Mouse (Mus musculus): ENCODE measurements at regions not wholly inside any gene's neighbourhood (a gene's known extent, or its start where the extent isn't known, plus 50 kb on each side); places are given as distances from the start of the nearest gene placed in this dataset.

- Histone ChIP-seq H3K27me3 (ENCODE audit: control insufficient read depth, insufficient read depth, low read length) (no peaks in the 10 kb centered on the region), H3K4me3 (ENCODE audit: low read depth, low read length) (no peak overlapping the region), H3K27ac (ENCODE audit: low read depth, low read length) (no peak overlapping the region), H3K9me3 (replicated peaks; ENCODE audit: control insufficient read depth, low read length) (no peaks in the 10 kb centered on the region), H3K4me2 (no peak overlapping the region), H3K4me1 (ENCODE audit: control insufficient read depth, insufficient read depth, low read length) (peaks cover 2% of the 10 kb centered on the region; the same call in 1 of the 2 replicates), H3K36me3 (ENCODE audit: control insufficient read depth, insufficient read depth, low read length) (no peaks in the 10 kb centered on the region), H3K9ac (ENCODE audit: low read depth, low read length) (no peak overlapping the region)
- ATAC-seq (replicated peaks; ENCODE audit: insufficient number of reproducible peaks, low FRiP score, low TSS enrichment) = peak; percentile 67; the same call in 1 of the 2 replicates
- WGBS (ENCODE audit: insufficient replicate concordance) = 67% methylated on average over 1 of the region's 1 CpGs
These were observed 224.7 kb downstream of the Adamts15 start for GRCm38 (mm10) chr9:30697533-30697932.

GRCm38 (mm10) chr9:30668095-30668494, 241.2 kb downstream of the Snx19 start:
- Histone ChIP-seq H3K36me3 (ENCODE audit: control insufficient read depth, insufficient read depth, low read length) (no peaks in the 10 kb centered on the region), H3K27ac (ENCODE audit: low read depth, low read length) (no peak overlapping the region), H3K9me3 (replicated peaks; ENCODE audit: control insufficient read depth, low read length) (no peaks in the 10 kb centered on the region; the same call in none of the 2 replicates), H3K4me1 (ENCODE audit: control insufficient read depth, insufficient read depth, low read length) (no peaks in the 10 kb centered on the region), H3K4me3 (ENCODE audit: low read depth, low read length) (no peak overlapping the region), H3K4me2 (no peak overlapping the region), H3K9ac (ENCODE audit: low read depth, low read length) (no peak overlapping the region), H3K27me3 (ENCODE audit: control insufficient read depth, insufficient read depth, low read length) (no peaks in the 10 kb centered on the region)
- ATAC-seq (replicated peaks; ENCODE audit: insufficient number of reproducible peaks, low FRiP score, low TSS enrichment) = no peak

- Histone ChIP-seq H3K27me3 (ENCODE audit: control insufficient read depth, insufficient read depth, low read length) (no peaks in the 10 kb centered on the region), H3K4me2 (no peak overlapping the region), H3K4me3 (ENCODE audit: low read depth, low read length) (no peak overlapping the region), H3K9me3 (replicated peaks; ENCODE audit: control insufficient read depth, low read length) (no peaks in the 10 kb centered on the region; the same call in none of the 2 replicates), H3K9ac (ENCODE audit: low read depth, low read length) (no peak overlapping the region), H3K4me1 (ENCODE audit: control insufficient read depth, insufficient read depth, low read length) (no peaks in the 10 kb centered on the region), H3K27ac (ENCODE audit: low read depth, low read length) (no peak overlapping the region), H3K36me3 (ENCODE audit: control insufficient read depth, insufficient read depth, low read length) (no peaks in the 10 kb centered on the region)
- ATAC-seq (replicated peaks; ENCODE audit: insufficient number of reproducible peaks, low FRiP score, low TSS enrichment) = no peak
- 81% methylated on average over 6 of the region's 6 CpGs for WGBS (ENCODE audit: insufficient replicate concordance)
These were observed 235.5 kb downstream of the Snx19 start for GRCm38 (mm10) chr9:30662456-30662855.

- Histone ChIP-seq H3K9me3 (replicated peaks; ENCODE audit: control insufficient read depth, low read length) (no peaks in the 10 kb centered on the region), H3K4me2 (no peak overlapping the region), H3K4me1 (ENCODE audit: control insufficient read depth, insufficient read depth, low read length) (no peaks in the 10 kb centered on the region), H3K9ac (ENCODE audit: low read depth, low read length) (no peak overlapping the region), H3K27ac (ENCODE audit: low read depth, low read length) (no peak overlapping the region), H3K4me3 (ENCODE audit: low read depth, low read length) (no peak overlapping the region), H3K36me3 (ENCODE audit: control insufficient read depth, insufficient read depth, low read length) (no peaks in the 10 kb centered on the region), H3K27me3 (ENCODE audit: control insufficient read depth, insufficient read depth, low read length) (no peaks in the 10 kb centered on the region)
- no peak for ATAC-seq (replicated peaks; ENCODE audit: insufficient number of reproducible peaks, low FRiP score, low TSS enrichment)
- 82% methylated on average over 5 of the region's 5 CpGs for WGBS (ENCODE audit: insufficient replicate concordance)
These were observed 227.1 kb downstream of the Snx19 start for GRCm38 (mm10) chr9:30653961-30654360.

- no peaks in the 10 kb centered on the region for H3K27me3 ChIP-seq (ENCODE audit: control insufficient read depth, insufficient read depth, low read length)
These were observed 226.3 kb downstream of the Snx19 start for GRCm38 (mm10) chr9:30653210-30653609.

GRCm38 (mm10) chr9:30649392-30650054, 222.6 kb downstream of the Snx19 start:
- no peaks in the 10 kb centered on the region for H3K36me3 ChIP-seq (ENCODE audit: control insufficient read depth, insufficient read depth, low read length)
- ATAC-seq (replicated peaks; ENCODE audit: insufficient number of reproducible peaks, low FRiP score, low TSS enrichment) = no peak
- no peaks in the 10 kb centered on the region for H3K4me1 ChIP-seq (ENCODE audit: control insufficient read depth, insufficient read depth, low read length)
- no peak overlapping the region for H3K9ac ChIP-seq (ENCODE audit: low read depth, low read length)
- H3K4me2 ChIP-seq = no peak overlapping the region
- H3K4me3 ChIP-seq (ENCODE audit: low read depth, low read length) = no peak overlapping the region
- no peak overlapping the region for H3K27ac ChIP-seq (ENCODE audit: low read depth, low read length)
- H3K27me3 ChIP-seq (ENCODE audit: control insufficient read depth, insufficient read depth, low read length) = no peaks in the 10 kb centered on the region
- WGBS (ENCODE audit: insufficient replicate concordance) = 74% methylated on average over 13 of the region's 13 CpGs
- no peaks in the 10 kb centered on the region for H3K9me3 ChIP-seq (replicated peaks; ENCODE audit: control insufficient read depth, low read length)

More at GRCm38 (mm10) chr9:30653210-30653609, 226.3 kb downstream of the Snx19 start:
- H3K4me3 ChIP-seq (ENCODE audit: low read depth, low read length) = no peak overlapping the region
- no peaks in the 10 kb centered on the region for H3K4me1 ChIP-seq (ENCODE audit: control insufficient read depth, insufficient read depth, low read length)
- H3K9me3 ChIP-seq (replicated peaks; ENCODE audit: control insufficient read depth, low read length) = no peaks in the 10 kb centered on the region
- 83% methylated on average over 3 of the region's 3 CpGs for WGBS (ENCODE audit: insufficient replicate concordance)
- H3K36me3 ChIP-seq (ENCODE audit: control insufficient read depth, insufficient read depth, low read length) = no peaks in the 10 kb centered on the region
- H3K9ac ChIP-seq (ENCODE audit: low read depth, low read length) = no peak overlapping the region
- no peak overlapping the region for H3K4me2 ChIP-seq
- no peak overlapping the region for H3K27ac ChIP-seq (ENCODE audit: low read depth, low read length)
- ATAC-seq (replicated peaks; ENCODE audit: insufficient number of reproducible peaks, low FRiP score, low TSS enrichment) = no peak

GRCm38 (mm10) chr9:30633741-30634470, 207.0 kb downstream of the Snx19 start:
- no peak overlapping the region for H3K9ac ChIP-seq (ENCODE audit: low read depth, low read length)
- H3K4me3 ChIP-seq (ENCODE audit: low read depth, low read length) = no peak overlapping the region
- no peak overlapping the region for H3K27ac ChIP-seq (ENCODE audit: low read depth, low read length)
- H3K4me2 ChIP-seq = no peak overlapping the region
- 40% methylated on average over 10 of the region's 10 CpGs for WGBS (ENCODE audit: insufficient replicate concordance)
- H3K36me3 ChIP-seq (ENCODE audit: control insufficient read depth, insufficient read depth, low read length) = no peaks in the 10 kb centered on the region
- peaks cover 4% of the 10 kb centered on the region; the same call in 1 of the 2 replicates for H3K4me1 ChIP-seq (ENCODE audit: control insufficient read depth, insufficient read depth, low read length)
- ATAC-seq (replicated peaks; ENCODE audit: insufficient number of reproducible peaks, low FRiP score, low TSS enrichment) = no peak
- no peaks in the 10 kb centered on the region for H3K27me3 ChIP-seq (ENCODE audit: control insufficient read depth, insufficient read depth, low read length)
- no peaks in the 10 kb centered on the region for H3K9me3 ChIP-seq (replicated peaks; ENCODE audit: control insufficient read depth, low read length)

GRCm38 (mm10) chr9:30632164-30633146, 205.5 kb downstream of the Snx19 start:
- ATAC-seq (replicated peaks; ENCODE audit: insufficient number of reproducible peaks, low FRiP score, low TSS enrichment) = no peak
- 48% methylated on average over 6 of the region's 6 CpGs for WGBS (ENCODE audit: insufficient replicate concordance)

More at GRCm38 (mm10) chr9:30632164-30633146, 205.5 kb downstream of the Snx19 start:
- peaks cover 4% of the 10 kb centered on the region; the same call in 1 of the 2 replicates for H3K4me1 ChIP-seq (ENCODE audit: control insufficient read depth, insufficient read depth, low read length)
- H3K27ac ChIP-seq (ENCODE audit: low read depth, low read length) = 0 out of 2 replicates have a peak overlapping the region, but pooled peaks have one; percentile 25
- H3K9ac ChIP-seq (ENCODE audit: low read depth, low read length) = no peak overlapping the region
- H3K9me3 ChIP-seq (replicated peaks; ENCODE audit: control insufficient read depth, low read length) = no peaks in the 10 kb centered on the region
- no peak overlapping the region for H3K4me3 ChIP-seq (ENCODE audit: low read depth, low read length)
- no peaks in the 10 kb centered on the region for H3K36me3 ChIP-seq (ENCODE audit: control insufficient read depth, insufficient read depth, low read length)
- H3K4me2 ChIP-seq = no peak overlapping the region
- no peaks in the 10 kb centered on the region for H3K27me3 ChIP-seq (ENCODE audit: control insufficient read depth, insufficient read depth, low read length)

Data from heart, embryonic 11.5 days (tissue).